Mouse (Mus musculus) left cerebral cortex, adult 18-20 months (tissue): ENCODE results near the gene Kdr. TPM values are rescaled to one million over a fixed set of nuclear protein-coding genes. Genes with fewer than 3 reads are reported as not detected.

Experiments used
- DNase-seq, 2 experiments: peaks; one replicate each; pipeline ENCODE4 v3.0.0; 2021 to 2022; ENCODE audit warnings: low spot score in 2 of 2, mixed read lengths in 1 of 2
- microRNA-seq, 2 experiments: library from miRNA; unstranded; fragments of <30 nt; microRNA quantifications; one replicate each; pipeline ENCODE4 v1.2.0; 2021
- total RNA-seq, 2 experiments: library from RNA; stranded (reverse); gene quantifications; 2 replicates each; pipeline ENCODE4 v1.2.3; 2021

The Kdr gene
- total RNA-seq, 2 experiments from 2014 or later = 6.0 to 6.2 TPM

DNA sequence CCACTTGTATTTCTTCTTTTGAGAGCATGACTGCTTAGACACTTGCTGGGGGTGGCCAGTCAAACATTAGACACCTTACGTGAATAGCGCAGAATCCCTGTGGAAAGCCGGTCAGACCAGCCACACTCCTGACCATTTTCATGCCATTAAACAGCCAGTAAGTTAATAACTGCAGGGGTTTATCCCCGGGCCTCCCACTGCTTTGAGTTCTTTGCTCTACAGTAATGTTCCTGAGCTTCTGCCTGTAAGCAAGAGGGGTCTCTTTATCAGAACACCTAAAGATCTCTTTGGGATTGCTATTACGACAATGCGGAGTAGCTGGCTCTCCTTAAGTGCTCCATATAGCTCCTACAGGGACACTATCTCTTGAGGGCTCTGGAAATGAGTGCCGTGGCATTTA lies 58.7 kb downstream of the Kdr start:
- no peak for DNase-seq

- no peak for DNase-seq
These were observed 60.1 kb downstream of the Kdr start for GRCm38 (mm10) chr5:75918139-75918538.

GRCm38 (mm10) chr5:75917231-75917630 lies 61.0 kb downstream of the Kdr start:
- DNase-seq = no peak

DNA sequence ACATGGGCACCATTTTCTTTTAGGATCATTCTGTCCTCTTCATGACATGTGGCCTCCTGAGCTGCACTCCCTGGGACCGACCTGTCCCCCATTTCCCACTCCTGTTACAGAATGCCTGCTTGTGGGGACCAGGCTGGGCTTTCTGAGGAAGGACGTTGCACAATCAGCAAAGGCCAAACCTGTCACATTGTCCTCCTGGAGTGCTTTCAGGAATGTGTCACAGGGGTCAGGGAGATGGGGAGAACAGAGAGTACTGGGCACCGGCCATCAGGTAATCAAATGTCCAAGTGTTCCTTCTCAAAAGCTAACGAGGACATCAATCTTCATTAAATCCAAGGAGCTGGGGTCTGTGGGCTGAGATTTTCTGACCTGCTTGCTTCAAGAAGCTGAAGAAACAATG lies 72.2 kb downstream of the Kdr start:
- DNase-seq = no peak

- no peak for DNase-seq
These were observed 77.9 kb downstream of the Kdr start for GRCm38 (mm10) chr5:75900231-75900920.

GRCm38 (mm10) chr5:75895351-75895750 lies 82.9 kb downstream of the Kdr start:
- DNase-seq = no peak

GRCm38 (mm10) chr5:75892956-75893471 lies 85.2 kb downstream of the Kdr start:
- no peak for DNase-seq

Small RNAs within 50 kb of the gene (microRNA-seq; reads per million reads assigned to microRNA genes)
- gene Gm25374 = 0 reads per million in 2 experiments

Other genes starting within 250 kb of the Kdr start
- 10 to 100 TPM; 19.1 to 22.7 TPM for gene Srd5a3, start 161.8 kb upstream of the Kdr start, total RNA-seq
- 10 to 100 TPM; 32.5 to 35.3 TPM for gene Tmem165, start 205.4 kb upstream of the Kdr start, total RNA-seq